Mouse (Mus musculus) kidney, adult 8-10 months (tissue): ENCODE results near the gene Olfr643.
"Not testable (repeated sequence)": the region's sequence is repeated elsewhere in the genome, so short reads cannot be mapped to it uniquely, and the experiment has no call there.

Source experiments
- DNase-seq, 2 experiments: peaks; one replicate each; pipeline ENCODE4 v3.0.0; 2022

Gene Olfr643

DNA sequence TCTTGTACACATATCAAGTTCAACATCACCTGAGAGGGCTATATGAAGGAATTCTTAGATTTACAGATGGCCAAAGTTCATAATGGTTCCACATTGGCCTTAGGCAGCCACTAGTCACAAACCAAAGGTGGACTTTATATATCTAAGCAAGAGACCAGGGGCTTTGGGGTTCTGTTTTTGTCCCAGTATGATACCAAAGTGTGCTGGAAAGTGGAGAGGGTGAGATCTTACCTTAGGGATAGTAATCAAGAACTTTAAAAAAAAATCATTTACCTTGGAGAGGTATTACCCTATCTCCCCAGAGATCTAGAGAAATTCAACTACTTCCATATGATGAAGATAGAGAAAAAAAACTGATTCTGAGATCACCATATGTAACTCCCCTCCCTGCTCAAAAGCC, 120.0 kb downstream of the Olfr643 start, which contains the start of gene Olfr639:
TSS of gene Olfr639 (minus strand) at position 101 of the 400 bp plus-strand sequence.
- no peak for DNase-seq

DNA sequence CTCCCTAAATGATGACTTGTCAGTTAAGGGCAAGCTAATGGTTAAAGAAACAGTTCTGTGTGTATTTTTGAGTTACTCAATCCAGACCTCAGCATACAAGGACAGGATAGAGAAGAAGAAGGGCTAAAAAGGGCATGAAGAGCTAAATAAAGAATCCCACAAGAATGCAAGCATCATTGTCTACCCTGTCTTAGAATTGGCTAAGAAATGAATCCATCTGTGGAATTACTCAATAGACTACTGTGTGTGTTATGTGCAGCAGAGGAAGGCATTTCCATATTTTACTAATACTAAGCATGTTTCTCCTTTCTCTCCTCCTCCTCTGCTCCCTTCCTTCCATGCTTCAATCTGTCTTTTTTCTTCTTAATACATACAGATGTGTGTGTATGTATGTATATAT, 138.1 kb downstream of the Olfr643 start:
- no peak for DNase-seq

DNA sequence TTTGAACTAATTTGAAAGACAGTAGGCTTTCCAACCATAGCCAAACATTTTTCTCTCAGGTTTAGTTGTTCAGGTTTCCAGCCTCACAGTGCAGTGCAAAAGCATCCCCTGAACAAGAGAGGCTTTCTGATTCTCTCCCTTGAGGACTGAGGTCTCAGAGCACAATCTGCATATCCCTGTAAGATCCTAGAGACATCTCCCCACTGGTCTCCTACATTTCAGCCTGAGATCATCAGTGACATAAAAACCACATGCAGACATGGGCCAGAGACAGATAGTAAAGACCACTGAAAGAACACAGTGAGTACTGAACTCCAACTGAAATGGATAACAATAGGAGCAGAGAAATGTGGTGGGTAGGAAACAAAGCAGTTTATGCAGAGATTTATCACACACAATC, 138.8 kb downstream of the Olfr643 start, which contains the start of gene Olfr638:
TSS of gene Olfr638 (plus strand) at position 301 of the 400 bp plus-strand sequence.
- no peak for DNase-seq

DNA sequence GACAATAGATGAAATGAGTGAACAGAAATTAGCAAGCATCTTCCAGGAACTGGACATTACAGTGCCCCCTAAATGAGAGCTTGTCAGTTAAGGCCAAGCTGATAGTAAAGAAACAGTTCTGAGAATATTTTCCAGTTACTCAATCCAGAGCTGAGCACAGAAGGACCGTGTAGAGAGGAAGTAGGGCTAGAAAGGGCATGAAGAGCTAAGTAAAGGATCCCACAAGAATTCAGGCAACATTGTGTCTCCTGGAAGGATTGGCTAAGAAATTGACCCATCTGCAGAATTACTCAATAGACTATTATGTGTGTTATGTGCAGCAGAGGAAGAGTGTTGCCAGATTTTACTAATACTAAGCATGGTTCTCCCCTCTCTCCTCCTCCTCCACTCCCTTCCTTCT, 165.4 kb downstream of the Olfr643 start:
- no peak for DNase-seq

DNA sequence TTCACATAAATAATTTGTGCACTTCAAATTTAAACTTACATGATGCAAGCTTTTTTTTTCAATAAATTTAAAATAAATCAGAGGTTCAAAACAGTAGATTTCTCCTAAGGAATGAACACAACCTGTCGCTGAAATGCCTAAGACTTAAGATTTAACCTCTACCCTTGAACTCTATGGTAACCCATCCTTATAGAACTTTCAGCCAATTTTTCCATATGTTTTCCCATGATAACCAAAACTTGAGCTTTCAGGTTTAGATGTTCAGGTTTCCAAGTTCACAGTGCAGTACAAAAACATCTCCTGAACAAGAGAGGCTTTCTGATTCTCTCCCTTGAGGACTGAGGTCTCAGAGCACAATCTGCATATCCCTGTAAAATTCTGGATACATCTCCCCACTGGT, 166.4 kb downstream of the Olfr643 start, which contains the start of gene Olfr635:
TSS of gene Olfr635 (plus strand) at position 301 of the 400 bp plus-strand sequence.
- DNase-seq, result no peak

DNA sequence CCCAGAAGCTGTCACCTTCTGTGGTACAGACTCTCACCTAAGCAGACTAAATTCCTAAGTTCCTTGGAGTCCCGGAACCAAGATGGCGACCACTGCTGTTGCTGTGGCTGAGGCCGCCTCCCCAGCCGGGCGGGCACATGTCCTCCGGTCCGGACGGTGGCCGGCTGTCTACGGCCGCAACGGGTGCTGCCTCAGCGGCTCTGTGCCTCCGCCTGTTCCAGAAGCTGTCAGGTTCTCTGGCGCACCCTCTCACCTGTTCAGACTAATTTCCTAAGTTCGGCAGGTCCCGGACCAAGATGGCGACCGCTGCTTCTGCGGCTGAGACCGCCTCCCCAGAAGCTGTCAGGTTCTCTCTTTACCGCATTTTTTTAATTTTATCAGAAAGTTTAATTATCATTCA, 170.3 kb downstream of the Olfr643 start:
- not testable (repeated sequence) for DNase-seq
